Mouse (Mus musculus): ENCODE data around the gene Pdgfb. TPM values are rescaled to one million over a fixed set of nuclear protein-coding genes. Genes with fewer than 3 reads are reported as not detected.

The Pdgfb gene
- total RNA-seq, 2 experiments from 2014 or later: 23.1 to 29.3 TPM

GRCm38 (mm10) chr15:79956559-79956958 is 58.2 kb downstream of the Pdgfb start:
- DNase-seq: no peak

GRCm38 (mm10) chr15:79953470-79953869 is 61.3 kb downstream of the Pdgfb start:
- peak; percentile 42 to 71 for DNase-seq

GRCm38 (mm10) chr15:79952504-79953231 is 62.1 kb downstream of the Pdgfb start:
- DNase-seq: peak in 1 of 2 experiments; percentile 41

- peak; percentile 53 to 73 for DNase-seq
Observed at GRCm38 (mm10) chr15:79951730-79952503, 62.9 kb downstream of the Pdgfb start.

GRCm38 (mm10) chr15:79951226-79951625 is 63.6 kb downstream of the Pdgfb start:
- DNase-seq: peak in 1 of 2 experiments; percentile 29

- peak; percentile 75 for DNase-seq
Observed at GRCm38 (mm10) chr15:79950250-79951025, 64.3 kb downstream of the Pdgfb start.

- DNase-seq: no peak
Observed at GRCm38 (mm10) chr15:79947681-79948080, 67.1 kb downstream of the Pdgfb start.

- DNase-seq: peak in 1 of 2 experiments; percentile 55
Observed at GRCm38 (mm10) chr15:79946790-79947189, 68.0 kb downstream of the Pdgfb start.

GRCm38 (mm10) chr15:79946022-79946421 is 68.8 kb downstream of the Pdgfb start:
- peak; percentile 89 to 97 for DNase-seq

Small RNA genes lying within 50 kb of the gene (microRNA-seq; reads per million reads assigned to microRNA genes)
- gene Mir7213: 8.9 to 12.9 reads per million in 2 experiments

Other genes starting within 250 kb of the Pdgfb start
- 10 to 100 TPM; 16.9 to 22.0 TPM for gene Dnal4, start 237.1 kb downstream of the Pdgfb start, total RNA-seq (2021)
- gene Nptxr, start 210.2 kb downstream of the Pdgfb start, total RNA-seq (2021): 1 to 10 TPM; 1.4 to 1.5 TPM
- 1 to 10 TPM in 1 of 2 experiments, not detected in 1; 1.0 TPM for gene Npcd, start 180.7 kb downstream of the Pdgfb start, total RNA-seq (2021)
- 10 to 100 TPM; 17.2 to 18.2 TPM for gene Cbx6, start 180.3 kb downstream of the Pdgfb start, total RNA-seq (2021)
- gene Apobec3, start 123.3 kb downstream of the Pdgfb start, total RNA-seq (2021): 10 to 100 TPM in 1 of 2 experiments, 1 to 10 TPM in 1; 6.8 to 10.6 TPM
- 10 to 100 TPM; 17.8 to 29.8 TPM for gene Cbx7, start 43.9 kb downstream of the Pdgfb start, total RNA-seq (2021)
- gene Syngr1, start 76.4 kb upstream of the Pdgfb start, total RNA-seq (2021): 100 to 1,000 TPM in 1 of 2 experiments, 10 to 100 TPM in 1; 80.2 to 107 TPM
- gene Rpl3, start 76.9 kb upstream of the Pdgfb start, total RNA-seq (2021): 100 to 1,000 TPM; 163 to 184 TPM
- gene Tab1, start 118.2 kb upstream of the Pdgfb start, total RNA-seq (2021): 10 to 100 TPM; 14.8 to 18.4 TPM
- gene Mgat3, start 158.7 kb upstream of the Pdgfb start, total RNA-seq (2021): 1 to 10 TPM; 4.3 to 5.2 TPM
- 10 to 100 TPM; 29.6 to 31.5 TPM for gene Mief1, start 219.0 kb upstream of the Pdgfb start, total RNA-seq (2021)
- gene AC140267.1, start 220.9 kb upstream of the Pdgfb start, total RNA-seq (2021): 10 to 100 TPM in 1 of 2 experiments, 1 to 10 TPM in 1; 9.9 to 15.3 TPM
- 10 to 100 TPM; 89.9 to 95.5 TPM for gene Atf4, start 240.2 kb upstream of the Pdgfb start, total RNA-seq (2021)
- 10 to 100 TPM; 17.0 to 17.4 TPM for gene Rps19bp1, start 249.3 kb upstream of the Pdgfb start, total RNA-seq (2021)

Data from heart, adult 18-20 months (tissue).